Mouse (Mus musculus) hindbrain, embryonic 10.5 days (tissue): ENCODE measurements around the gene Nek7. TPM values are rescaled to one million over a fixed set of nuclear protein-coding genes. Genes with fewer than 3 reads are reported as not detected.

Experiments used
- DNase-seq: peaks from one replicate; pipeline ENCODE4 v3.0.0-alpha.2; 2017; ENCODE audit warnings: low spot score
- H3K27ac ChIP-seq: fragments of 300-500 bp; sonication (generic); 2 replicates; pipeline ENCODE4 v1.5.1; 2016; ENCODE audit warnings: mild to moderate bottlenecking, moderate library complexity
- H3K27me3 ChIP-seq: fragments of 300-500 bp; sonication (generic); 2 replicates; pipeline ENCODE4 v1.6.1; 2016; ENCODE audit warnings: mild to moderate bottlenecking; ENCODE audit not compliant: poor library complexity, insufficient read depth, severe bottlenecking
- H3K36me3 ChIP-seq: fragments of 300-500 bp; sonication (generic); 2 replicates; pipeline ENCODE4 v1.6.1; 2016; ENCODE audit warnings: mild to moderate bottlenecking, moderate library complexity
- H3K4me1 ChIP-seq: fragments of 300-500 bp; sonication (generic); replicated peaks from 2 replicates; pipeline ENCODE4 v1.6.1; 2016; ENCODE audit warnings: mild to moderate bottlenecking
- H3K4me3 ChIP-seq: fragments of 300-500 bp; sonication (generic); 2 replicates; pipeline ENCODE4 v1.5.1; 2016; ENCODE audit warnings: mild to moderate bottlenecking, moderate library complexity
- H3K9me3 ChIP-seq: fragments of 300-500 bp; sonication (generic); 2 replicates; pipeline ENCODE4 v1.6.1; 2016; ENCODE audit warnings: mild to moderate bottlenecking, moderate library complexity
- WGBS: fragments of 180-500 bp; shearing (Covaris S2); methylation state at CpG from one replicate; pipeline ENCODE4 v1.1.7; 2016; 5-methylcytosine and 5-hydroxymethylcytosine counted together
- polyA plus RNA-seq: library from polyadenylated mRNA; unstranded; fragments of >200 nt; fragmentation: Nextera tagmentation; extraction: Ambion mirVana; gene quantifications from 2 replicates; pipeline ENCODE4 v1.2.1, GENCODE M21; 2016

Nek7 gene
- polyA plus RNA-seq: 16.9 and 26.2 TPM in 2 replicates

- Histone ChIP-seq H3K36me3 (no peaks in the 10 kb centered on the region), H3K27me3 (no peaks in the 10 kb centered on the region), H3K4me3 (peak within 1 kb of the TSS; percentile 92), H3K4me1 (peaks cover 23% of the 10 kb centered on the region), H3K9me3 (no peaks in the 10 kb centered on the region), H3K27ac (peak within 1 kb of the TSS; percentile 97)
- DNase-seq: peak; percentile 22
- WGBS: 3% methylated on average over 11 of the region's 11 CpGs
These were observed at the start of gene Nek7 for GRCm38 (mm10) chr1:138619996-138620461. Gene Nek7 (minus strand): TSS chr1:138620141.

DNA sequence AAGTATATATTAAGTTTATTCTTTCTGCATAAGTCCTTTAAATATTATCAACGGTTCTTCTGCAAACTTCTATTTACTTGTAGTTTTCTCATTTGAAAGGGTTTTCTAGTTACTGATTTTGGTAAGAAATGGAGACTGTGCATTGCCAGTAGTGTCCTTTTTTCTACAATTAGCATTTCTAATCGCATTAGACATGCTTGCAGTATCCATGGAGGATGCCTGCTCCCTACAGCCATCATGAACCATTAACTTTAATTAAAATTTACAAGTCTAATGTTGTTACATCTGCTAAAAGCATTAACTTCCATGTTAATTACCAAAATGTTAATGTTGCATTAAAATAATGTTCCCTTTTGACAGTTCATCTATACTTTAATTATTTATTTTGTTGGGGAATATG is 42.4 kb upstream of the Nek7 start:
- Histone ChIP-seq H3K36me3 (no peaks in the 10 kb centered on the region), H3K4me1 (no peaks in the 10 kb centered on the region), H3K27ac (no peak overlapping the region), H3K27me3 (no peaks in the 10 kb centered on the region), H3K4me3 (no peak overlapping the region), H3K9me3 (no peaks in the 10 kb centered on the region)
- 64% methylated on average over 2 of the region's 2 CpGs for WGBS
- DNase-seq: no peak

- no peaks in the 10 kb centered on the region for H3K27me3 ChIP-seq
These were observed 34.3 kb upstream of the Nek7 start for GRCm38 (mm10) chr1:138654212-138654611.

GRCm38 (mm10) chr1:138644991-138645390 is 25.1 kb upstream of the Nek7 start:
- H3K9me3 ChIP-seq: no peaks in the 10 kb centered on the region
- H3K36me3 ChIP-seq: no peaks in the 10 kb centered on the region
- no peaks in the 10 kb centered on the region for H3K27me3 ChIP-seq
- no peak overlapping the region for H3K4me3 ChIP-seq
- no peak for DNase-seq
- WGBS: 81% methylated on average over 3 of the region's 3 CpGs
- H3K27ac ChIP-seq: no peak overlapping the region
- no peaks in the 10 kb centered on the region for H3K4me1 ChIP-seq

More at GRCm38 (mm10) chr1:138654212-138654611, 34.3 kb upstream of the Nek7 start:
- no peaks in the 10 kb centered on the region for H3K4me1 ChIP-seq
- H3K9me3 ChIP-seq: no peaks in the 10 kb centered on the region
- H3K36me3 ChIP-seq: no peaks in the 10 kb centered on the region
- H3K4me3 ChIP-seq: no peak overlapping the region
- no peak overlapping the region for H3K27ac ChIP-seq
- DNase-seq: no peak

DNA sequence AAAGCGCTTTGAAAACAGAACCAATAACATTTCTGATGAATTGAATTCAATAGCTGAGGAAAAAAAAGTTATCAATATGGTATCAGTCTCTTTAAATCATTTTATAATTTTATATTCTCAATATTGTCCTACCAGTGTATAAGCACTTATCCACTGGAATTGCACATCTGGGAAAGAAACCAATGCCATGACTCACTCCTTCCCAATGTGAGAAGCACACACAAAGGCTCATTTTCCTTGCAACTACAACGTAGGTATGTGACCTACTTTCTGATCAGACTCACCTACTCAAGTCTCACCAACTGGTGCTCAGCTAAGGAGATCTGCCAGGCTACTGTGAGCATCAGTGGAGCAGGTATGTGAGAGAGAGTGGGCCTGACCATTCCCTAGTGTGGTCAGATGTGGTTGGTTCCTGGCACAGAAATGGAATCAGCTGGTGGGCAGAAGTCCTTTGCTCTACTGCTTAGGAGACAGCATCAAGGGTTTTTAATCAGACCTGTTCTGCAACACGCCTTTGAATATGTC is 23.4 kb upstream of the Nek7 start:
- no peaks in the 10 kb centered on the region for H3K4me1 ChIP-seq
- no peaks in the 10 kb centered on the region for H3K27me3 ChIP-seq
- 91% methylated on average over 3 of the region's 3 CpGs for WGBS
- no peak overlapping the region for H3K27ac ChIP-seq
- H3K9me3 ChIP-seq: no peaks in the 10 kb centered on the region
- H3K4me3 ChIP-seq: no peak overlapping the region
- H3K36me3 ChIP-seq: no peaks in the 10 kb centered on the region
- DNase-seq: no peak

DNA sequence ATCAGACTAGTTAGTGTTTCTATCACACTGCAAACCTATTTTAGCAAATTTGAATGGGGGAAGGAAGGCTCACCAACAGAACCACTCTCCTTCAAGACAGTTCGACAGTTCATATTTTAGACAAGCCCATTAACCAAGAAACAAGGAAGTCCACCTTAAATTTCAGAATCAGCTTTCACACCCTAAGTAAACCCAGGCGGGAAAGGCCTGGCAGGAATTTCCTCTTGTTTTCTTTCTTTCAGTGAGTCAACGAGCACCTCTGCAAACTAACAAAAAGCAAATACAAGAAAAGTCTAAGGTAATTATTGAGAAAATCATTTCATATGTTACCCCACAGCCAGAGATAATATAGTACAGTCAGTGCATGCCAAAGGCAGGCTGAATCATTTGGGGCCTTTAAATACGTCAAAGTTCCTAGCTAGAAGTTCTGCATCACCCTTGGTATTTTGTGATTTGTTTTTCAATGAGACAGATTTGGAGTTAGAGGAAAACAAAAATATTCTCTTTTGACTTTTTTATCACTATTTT is 21.1 kb upstream of the Nek7 start:
- H3K36me3 ChIP-seq: no peaks in the 10 kb centered on the region
- no peaks in the 10 kb centered on the region for H3K27me3 ChIP-seq
- no peaks in the 10 kb centered on the region for H3K9me3 ChIP-seq
- DNase-seq: no peak
- WGBS: 72% methylated on average over 4 of the region's 4 CpGs
- no peak overlapping the region for H3K27ac ChIP-seq
- no peak overlapping the region for H3K4me3 ChIP-seq
- H3K4me1 ChIP-seq: no peaks in the 10 kb centered on the region

DNA sequence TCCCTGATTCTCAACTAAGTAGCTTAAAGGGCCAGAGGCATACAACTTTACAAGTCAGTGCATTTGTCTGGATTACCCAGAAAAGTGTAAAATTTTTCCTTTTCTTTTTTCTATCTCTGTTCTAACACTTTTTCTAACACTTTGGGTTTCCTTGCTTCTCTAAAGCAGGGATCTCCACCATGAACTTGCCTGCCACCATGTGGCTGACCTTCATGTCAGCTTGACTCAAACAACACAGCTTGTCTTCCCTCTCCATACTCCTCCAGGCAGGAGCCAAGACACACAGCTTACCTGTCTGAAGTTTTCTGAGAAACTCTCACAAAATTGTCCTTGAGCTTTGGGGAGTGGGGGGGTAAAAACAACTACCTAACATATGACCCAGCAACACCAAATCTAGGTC is 17.9 kb upstream of the Nek7 start:
- no peak for DNase-seq
- H3K36me3 ChIP-seq: no peaks in the 10 kb centered on the region
- H3K27me3 ChIP-seq: no peaks in the 10 kb centered on the region
- H3K27ac ChIP-seq: no peak overlapping the region
- H3K4me3 ChIP-seq: no peak overlapping the region
- H3K4me1 ChIP-seq: no peaks in the 10 kb centered on the region
- no peaks in the 10 kb centered on the region for H3K9me3 ChIP-seq

DNA sequence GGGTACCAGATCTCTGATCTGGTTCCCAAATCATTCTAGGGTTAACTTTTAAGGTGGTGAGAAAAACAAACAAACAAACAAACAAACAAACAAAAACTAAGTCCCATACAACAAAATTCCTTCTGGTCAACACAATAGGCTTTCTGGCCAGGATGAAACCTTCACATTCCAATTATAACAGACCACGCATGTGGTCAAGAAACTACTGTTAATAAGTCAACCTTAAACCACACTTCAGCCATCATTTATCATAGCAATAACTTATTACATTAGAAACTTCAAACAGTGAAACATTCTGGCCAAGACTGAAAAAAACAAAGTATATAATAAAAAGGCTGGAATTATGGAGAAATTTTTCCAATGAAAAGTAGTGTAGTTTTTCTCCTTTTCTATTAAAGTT is 14.6 kb upstream of the Nek7 start:
- WGBS: 93% methylated on average over 1 of the region's 1 CpGs
- no peak overlapping the region for H3K27ac ChIP-seq
- DNase-seq: no peak
- no peak overlapping the region for H3K4me3 ChIP-seq
- no peaks in the 10 kb centered on the region for H3K4me1 ChIP-seq
- H3K27me3 ChIP-seq: no peaks in the 10 kb centered on the region
- no peaks in the 10 kb centered on the region for H3K36me3 ChIP-seq
- no peaks in the 10 kb centered on the region for H3K9me3 ChIP-seq

DNA sequence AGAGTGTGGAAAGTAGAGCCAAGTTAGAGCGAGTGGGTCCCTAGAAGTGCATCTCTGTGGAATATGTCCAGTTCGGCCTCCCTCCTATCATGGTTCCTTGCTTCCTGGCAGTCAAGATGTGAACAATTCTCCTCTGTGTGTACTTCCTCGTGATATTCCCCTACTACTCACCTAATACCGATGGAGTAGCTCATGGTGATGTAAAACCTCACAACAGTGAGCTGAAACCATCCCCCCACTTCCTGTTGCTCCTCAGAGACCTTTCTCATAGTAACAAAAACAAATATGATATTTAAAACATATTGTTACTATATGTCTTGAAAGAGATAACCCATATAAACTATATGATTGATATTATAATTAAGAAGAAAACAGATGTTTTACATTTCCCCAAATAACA is 9.0 kb upstream of the Nek7 start:
- Histone ChIP-seq H3K36me3 (no peaks in the 10 kb centered on the region), H3K27ac (no peak overlapping the region), H3K4me1 (no peaks in the 10 kb centered on the region), H3K4me3 (no peak overlapping the region), H3K27me3 (no peaks in the 10 kb centered on the region), H3K9me3 (no peaks in the 10 kb centered on the region)
- no peak for DNase-seq
- WGBS: 84% methylated on average over 4 of the region's 4 CpGs

DNA sequence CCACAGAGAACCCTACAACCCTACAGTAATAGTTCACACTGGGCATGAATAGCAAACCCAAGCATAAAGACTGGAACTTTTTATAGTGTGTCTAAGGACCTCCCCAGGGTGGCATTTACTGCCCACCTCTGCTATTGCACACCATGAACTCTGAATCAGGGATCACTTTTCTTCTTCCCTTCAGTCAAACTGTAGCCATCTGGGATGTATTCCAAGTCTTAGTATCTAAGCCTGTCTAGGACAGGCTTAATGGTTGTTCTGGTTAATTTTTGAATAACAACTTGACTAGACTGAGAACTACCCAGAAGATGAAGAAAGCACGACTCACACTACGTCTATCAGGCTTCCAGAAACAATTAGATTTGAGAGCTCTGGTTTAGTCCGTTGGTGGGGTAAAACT is 8.5 kb upstream of the Nek7 start:
- Histone ChIP-seq H3K4me3 (no peak overlapping the region), H3K9me3 (no peaks in the 10 kb centered on the region), H3K27ac (no peak overlapping the region), H3K36me3 (no peaks in the 10 kb centered on the region), H3K27me3 (no peaks in the 10 kb centered on the region), H3K4me1 (no peaks in the 10 kb centered on the region)
- DNase-seq: no peak
- WGBS: 90% methylated on average over 3 of the region's 3 CpGs

DNA sequence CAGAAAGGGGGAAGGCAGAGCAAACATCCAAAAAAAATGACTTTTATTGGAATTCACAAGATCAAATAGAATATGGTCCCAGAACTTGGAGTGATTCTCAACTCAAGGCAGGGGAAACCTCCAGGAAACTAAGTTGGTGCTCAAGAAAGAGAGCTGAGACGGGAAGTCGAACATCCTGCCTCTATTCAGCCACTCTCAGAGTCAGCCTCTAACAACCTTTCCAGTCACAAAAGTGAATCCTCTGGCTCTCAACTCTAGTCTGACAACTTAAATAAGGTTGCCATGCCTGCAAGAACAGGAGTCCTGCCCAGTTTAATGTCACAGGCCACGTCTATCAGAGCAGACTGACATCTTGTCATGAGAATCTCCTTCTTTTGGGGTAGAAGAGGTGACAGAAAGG is 7.9 kb upstream of the Nek7 start:
- whole genome bisulfite sequencing: 88% methylated on average over 3 of the region's 3 CpGs
- Histone ChIP-seq H3K27ac (no peak overlapping the region), H3K36me3 (no peaks in the 10 kb centered on the region), H3K9me3 (no peaks in the 10 kb centered on the region), H3K4me3 (no peak overlapping the region), H3K27me3 (no peaks in the 10 kb centered on the region), H3K4me1 (no peaks in the 10 kb centered on the region)
- DNase-seq: no peak

DNA sequence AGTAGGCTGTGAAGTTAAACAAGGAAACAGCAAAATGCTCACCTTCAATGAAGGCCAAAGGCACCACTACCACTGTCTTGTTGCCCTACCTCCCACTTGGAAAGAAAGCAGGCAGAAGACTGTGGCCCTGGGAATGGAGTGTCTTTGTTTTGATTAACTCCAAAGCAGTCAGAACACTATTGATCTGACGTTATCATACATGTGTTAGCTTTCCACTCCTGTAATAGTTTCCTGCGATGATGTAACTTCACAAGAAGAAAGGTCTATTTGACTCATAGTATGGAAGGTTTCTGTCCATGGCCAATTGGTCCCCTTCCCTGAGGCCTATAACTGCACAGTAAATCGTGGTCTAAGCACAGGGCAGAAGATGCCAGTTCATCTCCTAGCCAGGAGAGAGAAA is 6.3 kb upstream of the Nek7 start:
- H3K36me3 ChIP-seq: no peaks in the 10 kb centered on the region
- H3K9me3 ChIP-seq: no peaks in the 10 kb centered on the region
- 86% methylated on average over 3 of the region's 3 CpGs for WGBS
- no peak overlapping the region for H3K4me3 ChIP-seq
- H3K4me1 ChIP-seq: no peaks in the 10 kb centered on the region
- DNase-seq: no peak
- H3K27me3 ChIP-seq: no peaks in the 10 kb centered on the region
- no peak overlapping the region for H3K27ac ChIP-seq

DNA sequence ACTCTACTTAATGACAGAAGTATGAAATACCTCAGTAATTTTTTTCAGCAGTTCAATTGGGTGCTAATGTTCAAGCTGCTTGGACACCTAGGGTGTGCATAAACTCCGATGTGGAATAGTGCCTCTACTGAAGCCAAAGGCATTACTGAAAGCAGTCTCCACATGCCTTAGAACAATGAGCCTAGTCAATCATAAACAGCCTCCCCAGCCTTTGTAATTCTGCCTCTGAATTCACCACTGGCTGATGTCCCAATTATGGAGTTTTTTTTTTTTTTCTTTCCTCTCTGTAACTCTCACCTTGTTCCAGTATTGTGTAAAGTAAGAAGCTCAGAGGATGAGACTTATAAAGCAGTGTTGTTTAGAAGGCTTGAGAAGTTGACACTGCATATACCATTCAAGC is 3.9 kb upstream of the Nek7 start:
- Histone ChIP-seq H3K4me1 (peaks cover 6% of the 10 kb centered on the region), H3K27me3 (no peaks in the 10 kb centered on the region), H3K27ac (no peak overlapping the region), H3K9me3 (no peaks in the 10 kb centered on the region), H3K4me3 (no peak overlapping the region), H3K36me3 (no peaks in the 10 kb centered on the region)
- DNase-seq: no peak
- 36% methylated on average over 1 of the region's 1 CpGs for WGBS

DNA sequence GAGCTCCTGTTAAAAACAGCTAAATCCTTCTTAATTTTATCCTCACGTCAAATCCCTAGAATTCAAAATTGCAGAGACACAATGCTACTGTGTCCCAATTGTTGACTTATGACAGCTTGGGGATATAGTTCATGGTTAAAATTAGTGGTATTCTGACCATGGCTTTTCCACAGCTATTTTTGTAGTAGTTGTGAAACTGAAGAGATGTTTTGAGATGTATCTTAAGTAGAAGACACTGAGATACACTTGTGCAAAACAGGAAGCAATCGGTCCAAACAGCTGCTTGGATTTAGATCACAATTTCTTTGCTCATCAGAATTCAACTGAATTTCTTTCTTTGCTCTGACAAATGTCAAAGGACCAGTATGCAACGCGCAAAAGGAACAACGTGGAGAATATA is 2.9 kb upstream of the Nek7 start:
- WGBS: 90% methylated on average over 5 of the region's 5 CpGs
- H3K27ac ChIP-seq: no peak overlapping the region
- DNase-seq: no peak

More for the DNA sequence above, 2.9 kb upstream of the Nek7 start:
- H3K4me3 ChIP-seq: no peak overlapping the region
- no peaks in the 10 kb centered on the region for H3K9me3 ChIP-seq
- H3K36me3 ChIP-seq: no peaks in the 10 kb centered on the region
- H3K27me3 ChIP-seq: no peaks in the 10 kb centered on the region
- peaks cover 14% of the 10 kb centered on the region for H3K4me1 ChIP-seq
